Mouse (Mus musculus): ENCODE measurements around the gene Cdc20b. TPM values are rescaled to one million over a fixed set of nuclear protein-coding genes. Genes with fewer than 3 reads are reported as not detected.

Gene Cdc20b
- polyA plus RNA-seq, 1 experiment = 0.05 TPM

DNA sequence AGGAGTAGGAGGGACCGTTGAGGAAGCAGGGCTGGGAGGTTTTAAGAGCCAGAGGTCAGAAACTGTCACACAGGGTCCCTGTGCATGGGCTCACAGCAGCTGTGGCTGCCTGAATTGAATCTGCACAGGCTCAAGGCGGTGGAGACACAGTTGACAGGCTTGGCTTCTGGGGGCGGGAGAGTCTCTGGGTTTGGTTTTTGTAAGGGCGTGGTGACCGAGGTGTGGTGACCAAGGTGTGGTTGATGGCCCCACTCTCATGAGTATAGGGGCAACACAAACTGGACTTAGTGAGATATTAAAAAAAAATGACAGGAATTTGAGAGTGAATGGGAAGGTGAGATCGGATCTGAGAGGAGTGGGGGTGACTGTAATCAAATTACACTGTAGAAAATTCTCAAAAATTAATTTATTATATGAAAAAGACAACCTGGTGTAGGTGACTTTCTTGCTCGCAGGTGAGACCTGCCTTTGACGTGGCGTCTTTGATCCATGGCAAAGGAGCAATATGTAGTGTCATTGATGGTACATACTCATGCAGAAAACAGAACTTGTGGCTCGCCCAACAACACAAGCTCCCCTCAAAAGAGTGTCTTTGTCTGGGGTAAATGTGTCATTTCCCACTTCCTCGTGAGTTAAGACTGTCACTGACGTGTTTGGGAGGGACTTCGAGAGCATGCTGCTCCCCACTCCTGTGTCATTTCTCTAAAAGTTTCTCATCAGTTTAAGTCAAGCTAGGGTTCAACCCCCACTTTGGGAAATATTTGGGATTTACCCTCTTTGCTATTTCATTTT is 52.5 kb downstream of the Cdc20b start:
- DNase-seq (ENCODE audit: low read depth, low spot score) = no peak
- WGBS = 71% methylated on average over 13 of the region's 13 CpGs

DNA sequence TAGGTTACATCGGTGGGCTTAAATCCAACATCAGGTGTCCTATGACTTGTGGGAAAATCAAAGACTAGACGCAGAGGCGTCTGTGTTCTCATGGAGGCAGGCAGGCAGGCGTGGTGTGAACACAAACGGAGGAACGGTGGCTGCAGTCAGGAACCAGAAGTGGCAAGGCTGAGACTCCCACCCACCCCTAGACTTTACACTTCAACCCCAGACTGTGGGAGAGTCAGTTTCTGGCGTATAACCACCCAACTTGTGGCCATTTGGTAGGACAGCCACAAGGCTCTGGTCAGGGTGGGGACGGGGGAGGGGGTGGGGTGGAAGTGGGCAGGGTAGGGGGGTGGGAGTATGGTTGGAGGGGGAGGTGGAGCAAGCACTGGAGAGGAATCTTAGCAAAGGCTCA is 55.6 kb downstream of the Cdc20b start:
- no peak for DNase-seq (ENCODE audit: low read depth, low spot score)
- 59% methylated on average over 8 of the region's 8 CpGs for WGBS

- WGBS = 73% methylated on average over 1 of the region's 1 CpGs
- DNase-seq (ENCODE audit: low read depth, low spot score) = no peak
These were observed 59.7 kb downstream of the Cdc20b start for GRCm38 (mm10) chr13:113094618-113095017.

DNA sequence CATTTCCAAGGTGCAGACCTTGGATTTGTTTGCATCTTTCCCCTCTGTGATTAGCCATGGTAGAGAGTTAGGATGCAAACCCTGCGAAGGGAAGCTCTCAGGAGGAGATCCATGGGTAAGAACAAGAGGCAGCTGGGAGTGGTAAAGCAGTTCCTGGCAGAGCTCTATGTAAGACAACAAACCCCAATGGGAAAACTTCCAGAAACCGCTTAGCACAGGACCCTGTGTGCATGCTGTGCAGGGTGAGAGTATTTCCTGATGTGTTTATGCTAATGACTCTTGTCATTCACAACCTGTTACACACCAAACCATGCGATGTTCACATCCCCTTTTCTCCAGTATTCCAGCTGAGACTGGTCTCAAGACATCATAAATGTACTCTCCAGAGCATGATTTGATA is 62.1 kb downstream of the Cdc20b start:
- DNase-seq (ENCODE audit: low read depth, low spot score) = no peak
- 64% methylated on average over 3 of the region's 3 CpGs for WGBS

DNA sequence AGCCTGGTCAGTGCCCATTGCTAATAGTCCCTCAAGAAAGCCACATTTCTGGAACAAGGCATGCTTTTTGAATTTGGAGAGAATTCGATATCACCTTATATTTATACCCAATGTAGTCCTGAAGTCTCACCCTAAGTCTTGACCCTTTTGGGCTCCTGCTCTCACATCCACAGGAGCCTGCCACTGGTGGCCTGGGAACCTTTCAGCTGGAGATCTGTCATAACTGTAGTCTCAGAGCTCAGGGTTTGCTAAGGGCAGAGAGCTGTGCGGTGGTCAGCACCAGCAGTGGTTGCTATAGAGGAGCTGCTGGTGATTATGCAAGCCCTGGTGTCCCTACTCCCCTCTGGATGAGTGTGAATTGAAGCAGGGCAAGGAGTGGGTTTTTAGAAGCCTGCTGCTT is 63.5 kb downstream of the Cdc20b start:
- no peak for DNase-seq (ENCODE audit: low read depth, low spot score)
- WGBS = 89% methylated on average over 2 of the region's 2 CpGs

DNA sequence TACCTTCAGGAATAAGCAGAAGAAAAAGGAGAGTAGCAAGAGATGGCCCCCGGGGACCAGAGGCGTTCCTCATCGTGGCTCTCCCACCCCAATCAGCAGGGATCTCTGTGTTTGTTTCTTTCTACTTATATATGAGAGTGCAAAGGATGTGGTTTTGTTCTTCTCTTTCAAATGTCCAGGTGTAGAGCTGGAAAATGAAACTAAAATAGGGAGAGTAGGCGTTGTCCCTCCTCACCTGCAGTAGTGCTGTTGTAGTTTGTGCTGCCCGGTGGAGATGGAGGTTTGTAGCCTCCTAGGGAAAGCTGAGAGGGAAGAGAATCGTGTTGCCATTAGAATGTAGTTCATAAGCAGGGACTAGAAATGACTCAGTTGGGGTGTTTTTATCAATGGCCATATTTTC is 66.0 kb downstream of the Cdc20b start, which contains the start of gene Gzma:
TSS of gene Gzma (minus strand) at position 103 of the 400 bp plus-strand sequence.
- WGBS = 71% methylated on average over 6 of the region's 6 CpGs
- no peak for DNase-seq (ENCODE audit: low read depth, low spot score)

DNA sequence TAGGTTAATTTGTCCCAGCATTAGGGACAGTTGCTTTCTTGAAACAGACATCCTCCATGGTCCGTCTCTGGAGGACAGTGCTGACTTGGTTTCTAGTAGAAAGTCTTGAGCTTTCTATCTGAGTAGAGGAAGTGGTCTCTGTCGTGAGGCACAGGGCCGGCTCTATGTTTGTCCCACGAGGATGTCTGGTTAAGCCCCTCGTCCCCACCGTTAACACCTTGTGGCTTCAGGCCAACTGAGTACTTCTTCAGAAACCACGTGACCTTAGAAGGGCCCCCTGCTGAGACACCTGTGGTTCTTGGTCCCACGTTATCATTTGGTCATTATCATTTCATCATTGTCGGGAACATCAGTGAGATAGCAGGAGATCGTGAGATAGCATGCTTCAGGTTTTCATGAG is 66.9 kb downstream of the Cdc20b start:
- no peak for DNase-seq (ENCODE audit: low read depth, low spot score)
- WGBS = 67% methylated on average over 10 of the region's 10 CpGs

GRCm38 (mm10) chr13:113104759-113105158 is 69.8 kb downstream of the Cdc20b start:
- WGBS = 90% methylated on average over 10 of the region's 10 CpGs
- no peak for DNase-seq (ENCODE audit: low read depth, low spot score)

GRCm38 (mm10) chr13:113118977-113119376 is 84.1 kb downstream of the Cdc20b start:
- no peak for DNase-seq (ENCODE audit: low read depth, low spot score)
- WGBS = 21% methylated on average over 4 of the region's 4 CpGs

GRCm38 (mm10) chr13:113120324-113121237 is 85.7 kb downstream of the Cdc20b start:
- 80% methylated on average over 17 of the region's 17 CpGs for WGBS
- no peak for DNase-seq (ENCODE audit: low read depth, low spot score)

DNA sequence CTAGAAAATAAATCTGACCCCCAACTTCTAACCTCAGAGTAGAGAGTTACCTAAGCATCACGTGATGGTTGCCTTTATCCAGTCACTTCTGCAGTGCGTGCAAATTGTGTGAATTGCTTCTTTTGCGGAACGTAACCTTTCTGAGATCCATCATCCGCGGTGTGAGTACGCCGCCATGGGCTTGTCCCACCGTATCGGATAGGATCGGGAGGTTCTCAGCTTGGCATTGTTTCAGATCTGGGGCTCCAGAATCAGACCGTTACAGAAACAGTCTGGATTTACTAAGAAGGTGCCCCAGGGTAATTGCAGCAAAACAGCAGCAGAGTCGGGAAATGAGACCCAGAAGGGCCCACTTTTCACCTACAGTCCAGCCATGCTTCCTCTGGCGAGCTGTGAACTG is 86.4 kb downstream of the Cdc20b start:
- WGBS = 89% methylated on average over 14 of the region's 14 CpGs

DNA sequence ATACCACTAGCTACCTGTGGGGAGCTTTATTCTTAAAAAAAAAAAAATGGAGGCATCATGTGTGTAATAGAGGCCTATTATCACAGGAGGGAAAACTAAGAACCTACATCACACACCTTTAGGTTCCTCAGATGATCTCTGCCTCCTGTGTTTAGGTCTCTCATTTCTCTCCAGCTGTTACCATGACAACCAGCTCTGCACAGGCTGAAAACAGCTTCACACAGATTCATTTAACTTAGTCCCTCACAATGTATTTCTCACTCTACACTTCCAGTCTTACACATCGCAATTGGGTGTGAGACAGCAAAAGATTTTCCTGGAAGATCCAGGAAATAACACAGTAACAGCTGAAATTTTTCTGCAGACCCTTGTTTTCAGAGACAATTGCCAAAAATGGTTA is 95.1 kb downstream of the Cdc20b start:
- 83% methylated on average over 1 of the region's 1 CpGs for WGBS
- DNase-seq (ENCODE audit: low read depth, low spot score) = no peak

More for the DNA sequence above, 86.4 kb downstream of the Cdc20b start:
- DNase-seq (ENCODE audit: low read depth, low spot score) = no peak

GRCm38 (mm10) chr13:113139597-113139996 is 104.7 kb downstream of the Cdc20b start:
- 86% methylated on average over 1 of the region's 1 CpGs for WGBS
- DNase-seq (ENCODE audit: low read depth, low spot score) = no peak

Other genes starting within 250 kb of the Cdc20b start
- 29.7 and 86.2 TPM in 2 replicates for gene Plpp1, start 234.3 kb upstream of the Cdc20b start, polyA plus RNA-seq (2012; rRNA removed)
- 5.6 and 7.4 TPM in 2 replicates for gene Mtrex, start 107.7 kb upstream of the Cdc20b start, polyA plus RNA-seq (2012; rRNA removed)
- 2.2 and 2.4 TPM in 2 replicates for gene Dhx29, start 107.7 kb upstream of the Cdc20b start, polyA plus RNA-seq (2012; rRNA removed)
- gene Ccno, start 47.3 kb upstream of the Cdc20b start, polyA plus RNA-seq (2012; rRNA removed) = 0.22 and 0.37 TPM in 2 replicates
- not detected in 2 replicates for gene Mcidas, start 41.3 kb upstream of the Cdc20b start, polyA plus RNA-seq (2012; rRNA removed)
- gene Gpx8, start 11.3 kb downstream of the Cdc20b start, polyA plus RNA-seq (2012; rRNA removed) = 2.4 and 2.7 TPM in 2 replicates
- 19.4 and 36.9 TPM in 2 replicates for gene Gzma, start 65.9 kb downstream of the Cdc20b start, polyA plus RNA-seq (2012; rRNA removed)
- 2.0 and 2.5 TPM in 2 replicates for gene Esm1, start 174.5 kb downstream of the Cdc20b start, polyA plus RNA-seq (2012; rRNA removed)
- gene Gzmk, start 190.8 kb downstream of the Cdc20b start, polyA plus RNA-seq (2012; rRNA removed) = 0.44 and 0.57 TPM in 2 replicates

Measured in large intestine, adult 2 months (tissue).